Mouse (Mus musculus): ENCODE measurements around the gene Mllt1. TPM values are rescaled to one million over a fixed set of nuclear protein-coding genes. Genes with fewer than 3 reads are reported as not detected.

The Mllt1 gene
- polyA plus RNA-seq, 1 experiment from 2014 or later = 17.7 TPM

- TF ChIP-seq EP300 (IDR thresholded peaks at IDR 0.05) = no peak
Observed at GRCm38 (mm10) chr17:56872512-56872911, 62.7 kb downstream of the Mllt1 start.

DNA sequence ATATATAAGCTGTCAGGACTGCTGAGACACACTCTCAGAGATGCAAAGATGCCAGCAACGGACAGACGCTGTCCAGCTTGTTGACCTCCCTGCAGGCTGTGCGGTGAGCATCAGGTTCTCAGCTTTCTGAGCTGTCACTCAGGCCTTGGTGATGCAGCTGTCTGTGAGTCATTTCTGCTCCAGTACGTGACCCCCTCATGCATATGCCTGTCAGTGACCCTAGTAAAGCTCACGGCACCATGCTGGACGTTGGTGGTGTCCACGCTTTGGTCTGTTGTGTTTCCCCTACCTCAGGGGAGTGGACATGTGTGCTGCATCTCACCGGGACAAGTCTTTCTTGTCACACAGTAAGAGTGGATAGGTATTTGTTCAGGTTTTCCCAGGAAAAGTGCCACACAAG is 63.4 kb downstream of the Mllt1 start:
- no peak for DNase-seq (ENCODE audit: low spot score)
- no peaks in the 10 kb centered on the region for H3K27me3 ChIP-seq (replicated peaks; ENCODE audit: insufficient read depth, low read length)
- no peaks in the 10 kb centered on the region for H3K4me1 ChIP-seq (ENCODE audit: insufficient read depth, low read depth, low read length)
- H3K27ac ChIP-seq (ENCODE audit: low read length) = no peak overlapping the region
- no peak overlapping the region for H3K4me3 ChIP-seq (ENCODE audit: low read depth, low read length)
- 0 out of 2 replicates have a peak, but pooled peaks cover 6% of the 10 kb centered on the region for H3K9me3 ChIP-seq (ENCODE audit: low read length)
- 44% methylated on average over 8 of the region's 8 CpGs for WGBS
- no peaks in the 10 kb centered on the region for H3K36me3 ChIP-seq (ENCODE audit: insufficient read depth, low read length)
- no peak overlapping the region for H3K9ac ChIP-seq (replicated peaks; ENCODE audit: low read depth)
- no peak; the same call in 1 of the 2 replicates for ATAC-seq
- no peak overlapping the region for H3K4me2 ChIP-seq (replicated peaks; ENCODE audit: low read depth, low read length)
- TF ChIP-seq CTCF (IDR thresholded peaks at IDR 0.05) (no peak), EP300 (IDR thresholded peaks at IDR 0.05) (no peak)

More at GRCm38 (mm10) chr17:56872512-56872911, 62.7 kb downstream of the Mllt1 start:
- DNase-seq (ENCODE audit: low spot score) (no peak), ATAC-seq (no peak)
- Histone ChIP-seq H3K27me3 (replicated peaks; ENCODE audit: insufficient read depth, low read length) (no peaks in the 10 kb centered on the region), H3K4me3 (ENCODE audit: low read depth, low read length) (no peak overlapping the region), H3K4me2 (replicated peaks; ENCODE audit: low read depth, low read length) (no peak overlapping the region), H3K36me3 (ENCODE audit: insufficient read depth, low read length) (no peaks in the 10 kb centered on the region), H3K9me3 (ENCODE audit: low read length) (no peaks in the 10 kb centered on the region), H3K4me1 (ENCODE audit: insufficient read depth, low read depth, low read length) (no peaks in the 10 kb centered on the region), H3K9ac (replicated peaks; ENCODE audit: low read depth) (no peak overlapping the region), H3K27ac (ENCODE audit: low read length) (no peak overlapping the region)
- WGBS = 73% methylated on average over 7 of the region's 7 CpGs

- Histone ChIP-seq H3K4me3 (ENCODE audit: low read depth, low read length) (no peak overlapping the region), H3K9me3 (ENCODE audit: low read length) (0 out of 2 replicates have a peak, but pooled peaks cover 6% of the 10 kb centered on the region), H3K36me3 (ENCODE audit: insufficient read depth, low read length) (no peaks in the 10 kb centered on the region), H3K4me2 (replicated peaks; ENCODE audit: low read depth, low read length) (no peak overlapping the region), H3K4me1 (ENCODE audit: insufficient read depth, low read depth, low read length) (no peaks in the 10 kb centered on the region), H3K27ac (ENCODE audit: low read length) (no peak overlapping the region), H3K27me3 (replicated peaks; ENCODE audit: insufficient read depth, low read length) (no peaks in the 10 kb centered on the region), H3K9ac (replicated peaks; ENCODE audit: low read depth) (no peak overlapping the region)
- DNase-seq (ENCODE audit: low spot score) (no peak), ATAC-seq (no peak)
- TF ChIP-seq EP300 (IDR thresholded peaks at IDR 0.05) = no peak
- no peak for TF ChIP-seq CTCF (IDR thresholded peaks at IDR 0.05)
- 60% methylated on average over 15 of the region's 15 CpGs for WGBS
Observed at GRCm38 (mm10) chr17:56870287-56870953, 64.8 kb downstream of the Mllt1 start.

DNA sequence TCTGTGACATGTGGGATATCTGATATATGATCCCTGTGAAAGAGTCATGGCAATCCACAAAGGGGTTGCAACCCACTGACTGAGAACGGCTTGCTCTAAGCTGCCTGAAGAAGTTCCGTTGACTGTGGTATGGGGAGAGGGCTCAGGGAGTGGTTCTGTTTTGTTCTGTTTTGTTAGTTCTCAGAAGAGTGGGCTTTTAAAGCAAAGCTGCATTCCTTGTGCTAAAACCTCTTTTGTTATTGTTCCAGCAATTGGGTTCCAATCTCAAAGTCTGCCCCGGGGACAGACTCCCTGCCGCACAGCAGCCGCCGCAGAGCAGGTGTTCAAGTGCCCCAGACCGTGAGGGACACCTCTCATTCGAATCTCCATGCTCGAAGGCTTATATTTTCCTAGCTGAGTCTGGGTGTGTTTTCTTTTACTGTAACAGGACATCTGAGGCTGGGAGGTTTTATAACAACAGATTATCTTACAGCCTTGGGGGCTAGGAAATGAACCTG is 65.7 kb downstream of the Mllt1 start:
- WGBS = 81% methylated on average over 9 of the region's 9 CpGs

GRCm38 (mm10) chr17:56866071-56866470 is 69.1 kb downstream of the Mllt1 start:
- Histone ChIP-seq H3K36me3 (ENCODE audit: insufficient read depth, low read length) (no peaks in the 10 kb centered on the region), H3K9me3 (ENCODE audit: low read length) (0 out of 2 replicates have a peak, but pooled peaks cover 6% of the 10 kb centered on the region), H3K27me3 (replicated peaks; ENCODE audit: insufficient read depth, low read length) (no peaks in the 10 kb centered on the region), H3K4me2 (replicated peaks; ENCODE audit: low read depth, low read length) (no peak overlapping the region), H3K4me1 (ENCODE audit: insufficient read depth, low read depth, low read length) (no peaks in the 10 kb centered on the region), H3K27ac (ENCODE audit: low read length) (no peak overlapping the region), H3K4me3 (ENCODE audit: low read depth, low read length) (no peak overlapping the region), H3K9ac (replicated peaks; ENCODE audit: low read depth) (no peak overlapping the region)
- ATAC-seq = no peak
- 68% methylated on average over 7 of the region's 7 CpGs for WGBS
- TF ChIP-seq EP300 (IDR thresholded peaks at IDR 0.05) = no peak
- no peak for TF ChIP-seq CTCF (IDR thresholded peaks at IDR 0.05)
- DNase-seq (ENCODE audit: low spot score) = no peak

More for the DNA sequence above, 65.7 kb downstream of the Mllt1 start:
- H3K9me3 ChIP-seq (ENCODE audit: low read length) = 0 out of 2 replicates have a peak, but pooled peaks cover 6% of the 10 kb centered on the region
- no peak overlapping the region for H3K4me3 ChIP-seq (ENCODE audit: low read depth, low read length)
- DNase-seq (ENCODE audit: low spot score) (no peak), ATAC-seq (no peak)
- H3K36me3 ChIP-seq (ENCODE audit: insufficient read depth, low read length) = no peaks in the 10 kb centered on the region
- no peaks in the 10 kb centered on the region for H3K27me3 ChIP-seq (replicated peaks; ENCODE audit: insufficient read depth, low read length)
- no peak overlapping the region for H3K9ac ChIP-seq (replicated peaks; ENCODE audit: low read depth)
- no peak overlapping the region for H3K27ac ChIP-seq (ENCODE audit: low read length)
- no peaks in the 10 kb centered on the region for H3K4me1 ChIP-seq (ENCODE audit: insufficient read depth, low read depth, low read length)
- TF ChIP-seq EP300 (IDR thresholded peaks at IDR 0.05) (no peak), CTCF (IDR thresholded peaks at IDR 0.05) (no peak)
- no peak overlapping the region for H3K4me2 ChIP-seq (replicated peaks; ENCODE audit: low read depth, low read length)

- H3K9ac ChIP-seq (replicated peaks; ENCODE audit: low read depth) = no peak overlapping the region
- H3K4me2 ChIP-seq (replicated peaks; ENCODE audit: low read depth, low read length) = no peak overlapping the region
- no peak for TF ChIP-seq CTCF (IDR thresholded peaks at IDR 0.05)
- no peak for TF ChIP-seq EP300 (IDR thresholded peaks at IDR 0.05)
- ATAC-seq = peak; percentile 54
- no peak overlapping the region for H3K4me3 ChIP-seq (ENCODE audit: low read depth, low read length)
- no peaks in the 10 kb centered on the region for H3K36me3 ChIP-seq (ENCODE audit: insufficient read depth, low read length)
- peak; percentile 29 for DNase-seq (ENCODE audit: low spot score)
- 35% methylated on average over 3 of the region's 3 CpGs for WGBS
- no peaks in the 10 kb centered on the region for H3K4me1 ChIP-seq (ENCODE audit: insufficient read depth, low read depth, low read length)
- no peaks in the 10 kb centered on the region for H3K27me3 ChIP-seq (replicated peaks; ENCODE audit: insufficient read depth, low read length)
- H3K9me3 ChIP-seq (ENCODE audit: low read length) = no peaks in the 10 kb centered on the region
- H3K27ac ChIP-seq (ENCODE audit: low read length) = no peak overlapping the region
Observed at GRCm38 (mm10) chr17:56861197-56861596, 74.0 kb downstream of the Mllt1 start.

Data from lung, postnatal 0 days (tissue).